Mouse (Mus musculus) stomach, embryonic 15.5 days (tissue): Measurements from ENCODE around the gene Tmf1. TPM values are rescaled to one million over a fixed set of nuclear protein-coding genes. Genes with fewer than 3 reads are reported as not detected.

ENCODE experiments used
- ATAC-seq: fragments of 200-750 bp; cut with Nextera tagmentation; 2 replicates; pipeline ENCODE4 v1.8.0; 2017; ENCODE audit warnings: low read depth, moderate number of reproducible peaks, moderate TSS enrichment; ENCODE audit not compliant: insufficient read depth, low FRiP score
- H3K27ac ChIP-seq: fragments of 300-500 bp; sonication (generic); 2 replicates; pipeline ENCODE4 v1.5.1; 2015; ENCODE audit warnings: mild to moderate bottlenecking, inconsistent platforms
- H3K27me3 ChIP-seq: fragments of 300-500 bp; sonication (generic); replicated peaks from 2 replicates; pipeline ENCODE4 v1.6.1; 2015; ENCODE audit warnings: inconsistent platforms
- H3K36me3 ChIP-seq: fragments of 300-500 bp; sonication (generic); 2 replicates; pipeline ENCODE4 v1.6.1; 2015; ENCODE audit warnings: inconsistent platforms
- H3K4me1 ChIP-seq: fragments of 300-500 bp; sonication (generic); 2 replicates; pipeline ENCODE4 v1.6.1; 2015; ENCODE audit warnings: inconsistent platforms
- H3K4me2 ChIP-seq: fragments of 300-500 bp; sonication (generic); 2 replicates; pipeline ENCODE4 v1.6.1; 2015; ENCODE audit warnings: mild to moderate bottlenecking, inconsistent platforms
- H3K4me3 ChIP-seq: fragments of 300-500 bp; sonication (generic); replicated peaks from 2 replicates; pipeline ENCODE4 v1.5.1; 2015; ENCODE audit warnings: inconsistent platforms
- H3K9ac ChIP-seq: fragments of 300-500 bp; sonication (generic); 2 replicates; pipeline ENCODE4 v1.6.1; 2015; ENCODE audit warnings: inconsistent platforms
- H3K9me3 ChIP-seq: fragments of 300-500 bp; sonication (generic); 2 replicates; pipeline ENCODE4 v1.6.1; 2016; ENCODE audit warnings: inconsistent platforms
- WGBS: fragments of 180-500 bp; shearing (Covaris S2); methylation state at CpG from one replicate; pipeline ENCODE4 v1.1.7; 2015; 5-methylcytosine and 5-hydroxymethylcytosine counted together
- polyA plus RNA-seq: library from polyadenylated mRNA; unstranded; fragments of >200 nt; fragmentation: Nextera tagmentation; extraction: Ambion mirVana; gene quantifications from 2 replicates; pipeline ENCODE4 v1.2.1, GENCODE M21; 2015

Tmf1 gene
- polyA plus RNA-seq, 1 experiment from 2014 or later: 36.1 TPM

GRCm38 (mm10) chr6:97179367-97179828 is 476 bp upstream of the Tmf1 start:
- H3K27me3 ChIP-seq: no peaks in the 10 kb centered on the region
- H3K36me3 ChIP-seq: peaks cover 10% of the 10 kb centered on the region
- H3K4me3 ChIP-seq: peak overlapping the region; percentile 98
- H3K4me1 ChIP-seq: peaks cover 3% of the 10 kb centered on the region; the same call in 1 of the 2 replicates
- ATAC-seq: peak; percentile 59
- peak overlapping the region; percentile 93 for H3K27ac ChIP-seq
- no peaks in the 10 kb centered on the region for H3K9me3 ChIP-seq
- peak overlapping the region; percentile 54 for H3K9ac ChIP-seq
- H3K4me2 ChIP-seq: peak overlapping the region; percentile 75
- WGBS: 6% methylated on average over 11 of the region's 11 CpGs

DNA sequence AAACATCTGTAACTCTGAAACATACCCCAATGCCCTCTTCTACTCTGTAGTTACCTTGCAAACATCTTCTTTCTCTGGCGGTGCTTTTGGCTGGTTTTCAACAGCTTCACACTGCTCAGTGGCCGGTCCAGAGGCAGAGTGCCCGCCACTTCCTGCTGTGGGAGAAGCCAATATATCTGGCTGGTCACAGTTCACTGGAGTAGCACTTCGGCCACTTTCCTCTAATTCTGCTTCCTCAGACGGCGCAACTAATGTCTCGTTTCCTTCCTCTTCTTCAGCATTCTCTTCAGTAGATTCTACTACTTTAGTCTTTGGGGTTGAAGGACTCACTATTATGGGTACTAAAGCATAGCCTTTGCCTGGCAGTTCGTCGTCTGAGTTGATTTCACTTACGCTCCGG is 3.2 kb downstream of the Tmf1 start:
- peaks cover 16% of the 10 kb centered on the region for H3K36me3 ChIP-seq
- H3K4me1 ChIP-seq: peaks cover 3% of the 10 kb centered on the region; the same call in 1 of the 2 replicates
- H3K9ac ChIP-seq: no peak overlapping the region
- no peak overlapping the region for H3K27ac ChIP-seq
- no peak overlapping the region for H3K4me2 ChIP-seq
- H3K27me3 ChIP-seq: no peaks in the 10 kb centered on the region
- H3K4me3 ChIP-seq: no peak overlapping the region
- WGBS: 79% methylated on average over 11 of the region's 11 CpGs
- no peak for ATAC-seq
- no peaks in the 10 kb centered on the region for H3K9me3 ChIP-seq

DNA sequence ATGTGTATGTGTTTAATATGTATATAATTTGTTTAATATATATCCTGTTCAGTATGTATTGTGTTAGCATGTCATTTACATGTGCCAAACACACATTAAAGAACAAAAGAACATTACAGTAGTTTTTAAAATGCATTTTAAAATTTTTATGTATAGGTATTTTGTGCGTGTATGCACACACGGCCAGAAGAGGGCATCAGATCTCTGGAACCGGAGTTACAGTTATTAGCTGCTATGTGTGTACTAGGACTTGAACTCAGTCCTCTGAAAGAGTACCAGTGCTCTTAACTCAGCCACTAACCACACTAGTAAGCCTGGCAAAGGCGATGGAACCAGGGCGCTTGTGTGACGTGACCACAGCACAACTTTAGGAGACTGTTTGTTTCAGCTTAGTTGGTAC is 28.8 kb downstream of the Tmf1 start:
- no peaks in the 10 kb centered on the region for H3K27me3 ChIP-seq
- H3K4me3 ChIP-seq: no peak overlapping the region
- H3K9ac ChIP-seq: no peak overlapping the region
- H3K9me3 ChIP-seq: no peaks in the 10 kb centered on the region
- no peaks in the 10 kb centered on the region for H3K36me3 ChIP-seq
- WGBS: 78% methylated on average over 6 of the region's 6 CpGs
- no peak overlapping the region for H3K27ac ChIP-seq
- no peak for ATAC-seq
- H3K4me1 ChIP-seq: 0 out of 2 replicates have a peak, but pooled peaks cover 7% of the 10 kb centered on the region
- H3K4me2 ChIP-seq: no peak overlapping the region

DNA sequence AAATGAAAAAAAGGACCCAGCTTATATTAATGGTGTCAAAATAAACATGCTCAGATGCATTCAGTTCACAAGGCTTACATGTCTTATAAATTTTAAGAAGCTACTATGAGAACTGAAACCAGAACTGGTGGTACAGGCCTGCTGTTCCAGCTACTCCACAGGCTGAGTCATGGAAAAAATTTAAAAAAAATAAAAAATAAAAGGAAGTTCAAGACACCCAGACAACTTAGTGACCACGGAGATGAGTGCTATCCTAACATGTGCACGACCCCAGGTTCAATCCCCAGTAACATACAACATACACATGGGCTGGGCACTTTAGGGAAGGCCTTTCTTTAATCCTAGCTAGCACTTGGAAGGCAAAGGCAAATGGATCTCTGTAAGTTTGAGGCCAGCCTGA is 29.2 kb downstream of the Tmf1 start:
- 62% methylated on average over 2 of the region's 2 CpGs for WGBS
- no peak overlapping the region for H3K9ac ChIP-seq
- no peak for ATAC-seq
- no peak overlapping the region for H3K4me2 ChIP-seq
- no peaks in the 10 kb centered on the region for H3K27me3 ChIP-seq
- no peaks in the 10 kb centered on the region for H3K9me3 ChIP-seq
- H3K4me3 ChIP-seq: no peak overlapping the region
- no peaks in the 10 kb centered on the region for H3K36me3 ChIP-seq
- H3K27ac ChIP-seq: no peak overlapping the region
- H3K4me1 ChIP-seq: 0 out of 2 replicates have a peak, but pooled peaks cover 7% of the 10 kb centered on the region

- peak within 1 kb of the TSS; percentile 80 for H3K27ac ChIP-seq
- peak; percentile 75 for ATAC-seq
- peak within 1 kb of the TSS; percentile 98 for H3K4me2 ChIP-seq
- H3K36me3 ChIP-seq: no peaks in the 10 kb centered on the region
- no peaks in the 10 kb centered on the region for H3K27me3 ChIP-seq
- under 1% methylated on average over 56 of the region's 56 CpGs for WGBS
- H3K4me1 ChIP-seq: 0 out of 2 replicates have a peak, but pooled peaks cover 7% of the 10 kb centered on the region
- H3K4me3 ChIP-seq: peak within 1 kb of the TSS; percentile 68
- no peaks in the 10 kb centered on the region for H3K9me3 ChIP-seq
- peak within 1 kb of the TSS; percentile 83 for H3K9ac ChIP-seq
Measured at GRCm38 (mm10) chr6:97148383-97149251, 30.3 kb downstream of the Tmf1 start, which contains the start of gene Eogt. Gene Eogt, minus strand, starts transcription at chr6:97149182.

DNA sequence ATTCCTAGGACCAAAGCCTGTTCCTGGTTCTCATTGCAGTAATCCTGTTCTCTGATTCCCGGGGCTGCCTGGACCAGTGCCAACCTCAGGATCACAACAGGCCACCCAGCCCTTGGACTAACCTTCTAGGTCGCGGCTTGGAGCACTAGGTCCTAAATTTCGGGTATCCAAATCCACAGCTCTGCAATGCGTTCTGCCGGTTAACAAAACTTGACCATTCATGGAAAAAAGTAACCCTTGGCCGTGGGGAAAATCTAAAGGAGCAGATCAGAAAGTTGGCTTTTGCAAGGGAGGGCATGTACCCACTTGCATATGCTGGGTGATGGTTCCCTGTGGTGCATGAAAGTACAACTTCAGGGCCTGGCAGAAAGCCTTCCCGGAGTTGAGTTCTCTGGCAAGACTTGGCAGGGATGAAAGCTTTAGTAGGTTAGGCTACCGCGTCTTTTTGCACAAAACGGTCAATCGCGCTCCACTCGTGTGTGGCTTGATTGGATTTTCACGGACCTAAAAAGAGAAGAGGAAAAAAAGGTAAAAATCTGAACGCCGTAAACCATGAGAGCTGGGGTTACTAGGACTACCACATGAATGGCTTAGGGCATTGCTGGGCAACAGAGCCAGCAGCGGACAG is 31.1 kb downstream of the Tmf1 start:
- WGBS: 16% methylated on average over 18 of the region's 18 CpGs
- peak overlapping the region; percentile 83 for H3K9ac ChIP-seq
- H3K27ac ChIP-seq: peak overlapping the region; percentile 80
- H3K4me1 ChIP-seq: 0 out of 2 replicates have a peak, but pooled peaks cover 7% of the 10 kb centered on the region
- H3K9me3 ChIP-seq: no peaks in the 10 kb centered on the region
- H3K4me2 ChIP-seq: peak overlapping the region; percentile 98
- H3K36me3 ChIP-seq: no peaks in the 10 kb centered on the region
- peak overlapping the region; percentile 68 for H3K4me3 ChIP-seq
- no peak for ATAC-seq
- H3K27me3 ChIP-seq: no peaks in the 10 kb centered on the region

DNA sequence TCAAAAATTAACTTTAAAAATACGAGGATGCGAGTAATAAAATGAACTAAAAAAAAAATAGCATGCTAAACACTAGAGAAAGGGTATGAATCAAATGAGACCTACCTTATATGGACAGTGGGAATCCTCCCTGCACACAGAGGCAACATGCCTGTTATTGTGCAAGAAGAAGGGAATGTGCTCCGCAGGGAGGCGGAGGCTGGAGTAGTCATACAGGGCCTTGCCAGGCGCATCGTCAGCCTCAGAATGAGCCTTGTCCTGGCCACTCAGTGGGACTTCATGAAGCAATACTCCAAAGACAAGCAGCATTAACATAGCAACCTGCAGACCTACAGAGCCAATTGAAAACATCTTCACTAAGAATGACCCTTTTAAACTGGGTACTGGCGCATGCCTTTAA is 33.8 kb downstream of the Tmf1 start:
- no peak overlapping the region for H3K27ac ChIP-seq
- no peak overlapping the region for H3K9ac ChIP-seq
- 91% methylated on average over 7 of the region's 7 CpGs for WGBS
- 0 out of 2 replicates have a peak, but pooled peaks cover 7% of the 10 kb centered on the region for H3K4me1 ChIP-seq
- H3K36me3 ChIP-seq: no peaks in the 10 kb centered on the region
- no peaks in the 10 kb centered on the region for H3K27me3 ChIP-seq
- no peak overlapping the region for H3K4me3 ChIP-seq
- no peaks in the 10 kb centered on the region for H3K9me3 ChIP-seq
- no peak overlapping the region for H3K4me2 ChIP-seq
- no peak for ATAC-seq

GRCm38 (mm10) chr6:97144359-97144758 is 34.6 kb downstream of the Tmf1 start:
- WGBS: 38% methylated on average over 7 of the region's 7 CpGs
- Histone ChIP-seq H3K4me1 (0 out of 2 replicates have a peak, but pooled peaks cover 5% of the 10 kb centered on the region), H3K4me3 (no peak overlapping the region), H3K9me3 (no peaks in the 10 kb centered on the region), H3K27me3 (no peaks in the 10 kb centered on the region), H3K27ac (no peak overlapping the region), H3K4me2 (no peak overlapping the region), H3K36me3 (peaks cover 3% of the 10 kb centered on the region; the same call in 1 of the 2 replicates), H3K9ac (no peak overlapping the region)
- ATAC-seq: no peak

DNA sequence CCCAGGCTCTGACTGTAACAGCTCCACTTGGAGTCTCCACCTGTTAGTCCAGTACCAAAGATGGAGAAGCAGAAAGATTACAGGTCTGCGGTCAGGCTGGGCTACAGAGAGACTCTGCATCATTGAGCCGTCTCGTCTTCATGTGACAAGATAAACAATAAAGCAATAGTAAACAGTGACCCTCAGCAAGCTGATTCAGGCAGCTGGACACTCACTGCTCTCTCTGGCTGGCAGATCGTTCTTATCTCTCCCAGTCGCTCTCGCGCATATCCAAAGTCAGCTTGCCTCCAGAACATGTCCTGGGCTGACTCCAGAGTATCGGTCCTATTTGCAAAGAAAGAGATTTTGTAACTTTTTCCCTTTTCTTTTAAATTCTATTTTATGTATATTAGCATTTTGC is 36.3 kb downstream of the Tmf1 start:
- H3K4me2 ChIP-seq: no peak overlapping the region
- WGBS: 65% methylated on average over 8 of the region's 8 CpGs
- ATAC-seq: no peak
- H3K4me1 ChIP-seq: no peaks in the 10 kb centered on the region
- no peak overlapping the region for H3K4me3 ChIP-seq
- H3K27ac ChIP-seq: no peak overlapping the region
- H3K9ac ChIP-seq: no peak overlapping the region
- no peaks in the 10 kb centered on the region for H3K9me3 ChIP-seq
- no peaks in the 10 kb centered on the region for H3K27me3 ChIP-seq
- H3K36me3 ChIP-seq: peaks cover 3% of the 10 kb centered on the region; the same call in 1 of the 2 replicates

GRCm38 (mm10) chr6:97141811-97142210 is 37.1 kb downstream of the Tmf1 start:
- H3K4me3 ChIP-seq: no peak overlapping the region
- ATAC-seq: no peak
- H3K4me1 ChIP-seq: no peaks in the 10 kb centered on the region
- 75% methylated on average over 7 of the region's 7 CpGs for WGBS
- H3K27me3 ChIP-seq: no peaks in the 10 kb centered on the region
- no peaks in the 10 kb centered on the region for H3K9me3 ChIP-seq
- H3K36me3 ChIP-seq: peaks cover 3% of the 10 kb centered on the region; the same call in 1 of the 2 replicates
- no peak overlapping the region for H3K9ac ChIP-seq
- no peak overlapping the region for H3K27ac ChIP-seq
- H3K4me2 ChIP-seq: no peak overlapping the region

DNA sequence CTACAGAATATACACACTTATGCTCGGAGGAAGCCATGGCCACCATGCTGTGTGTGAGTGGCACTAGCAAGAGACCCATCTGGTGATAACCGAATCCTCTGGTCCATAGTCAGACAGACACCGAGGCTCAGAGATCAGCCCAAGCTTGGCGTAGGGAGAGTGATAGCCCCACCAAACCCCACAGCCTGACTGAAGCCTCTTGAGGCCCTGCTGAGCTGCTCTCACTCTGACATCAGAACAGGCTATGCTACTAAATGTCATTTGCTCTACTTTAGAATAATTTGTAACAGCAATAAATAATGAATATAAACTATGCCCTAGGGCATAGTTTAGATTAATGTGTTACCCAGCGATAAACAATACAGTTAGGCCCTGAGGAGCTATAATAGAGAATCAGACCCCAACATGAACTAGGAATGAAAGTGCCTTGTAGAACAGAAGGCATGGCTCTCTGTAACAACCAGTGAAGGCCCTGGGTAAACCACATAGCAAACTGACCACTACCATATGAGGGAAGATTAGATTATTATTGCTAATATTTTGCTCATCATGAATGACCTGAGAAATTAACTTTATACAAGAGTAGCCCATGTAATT is 46.1 kb downstream of the Tmf1 start:
- WGBS: 79% methylated on average over 5 of the region's 5 CpGs
- ATAC-seq: no peak
- Histone ChIP-seq H3K9ac (no peak overlapping the region), H3K4me2 (no peak overlapping the region), H3K4me1 (no peaks in the 10 kb centered on the region), H3K4me3 (no peak overlapping the region), H3K36me3 (0 out of 2 replicates have a peak, but pooled peaks cover 3% of the 10 kb centered on the region), H3K9me3 (no peaks in the 10 kb centered on the region), H3K27ac (no peak overlapping the region), H3K27me3 (no peaks in the 10 kb centered on the region)
